Mouse (Mus musculus) 416B (cell line): Measurements from ENCODE around the gene Krt8.

ENCODE experiments used
- DNase-seq: peaks from one replicate; pipeline ENCODE4 v3.0.0; 2011; ENCODE audit warnings: low read depth

The Krt8 gene

GRCm38 (mm10) chr15:101974083-101974845 is 30.0 kb downstream of the Krt8 start:
- no peak for DNase-seq

GRCm38 (mm10) chr15:101973414-101974077 is 30.7 kb downstream of the Krt8 start:
- peak; percentile 89 for DNase-seq

GRCm38 (mm10) chr15:101970536-101970935 is 33.7 kb downstream of the Krt8 start:
- DNase-seq: no peak

GRCm38 (mm10) chr15:101966808-101967207 is 37.5 kb downstream of the Krt8 start:
- no peak for DNase-seq

GRCm38 (mm10) chr15:101958891-101959290 is 45.4 kb downstream of the Krt8 start:
- DNase-seq: no peak

- no peak for DNase-seq
Measured at GRCm38 (mm10) chr15:101954187-101954586, 50.1 kb downstream of the Krt8 start, which contains the start of gene Krt78. Krt78 (minus strand) TSS chr15:101954287.

GRCm38 (mm10) chr15:101952733-101953474 is 51.4 kb downstream of the Krt8 start:
- no peak for DNase-seq
